16 mouse cellular contexts compared by ENCODE assay signal in the genomic region with DNA sequence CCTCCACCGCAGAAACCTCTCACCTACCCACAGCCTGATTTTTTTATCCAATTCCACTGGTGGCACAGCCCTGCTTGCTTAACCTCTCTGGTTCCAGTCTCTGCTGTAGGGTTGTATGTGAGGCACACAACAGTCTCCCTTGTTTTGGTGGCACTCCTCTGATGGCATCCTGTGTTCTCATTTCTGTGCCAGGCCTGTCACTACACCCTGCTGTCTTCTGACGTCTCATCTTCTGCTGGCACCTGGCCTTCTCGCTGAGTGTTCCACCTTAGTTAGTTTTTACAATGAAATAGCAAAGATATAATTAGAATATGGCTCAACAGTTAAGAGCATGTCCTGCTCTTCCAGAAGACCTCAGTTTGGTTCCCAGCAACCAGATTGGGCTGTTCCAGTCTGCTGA. TPM values are rescaled to one million over a fixed set of nuclear protein-coding genes. Genes with fewer than 3 reads are reported as not detected.
DNase-seq lines count a peak whose midpoint lies in the region; ATAC-seq and TF ChIP-seq lines count a peak whose summit lies in the region.
"Had no signal": no experiment of that assay in that cellular context is flagged by ENCODE, and none has a peak within 500 bp of the region (broad histone marks: within the 10 kb centered on the region; RNA-seq: fewer than 3 reads in every experiment).

No protein-coding gene starts in this region.

- 75% methylated on average over 3 of the region's 3 CpGs for WGBS in liver, embryonic 12.5 days (ENCODE audit: insufficient replicate concordance)
- 94% methylated on average over 3 of the region's 3 CpGs for WGBS in midbrain, embryonic 11.5 days
- WGBS in midbrain, postnatal 0 days: 89% methylated on average over 3 of the region's 3 CpGs

- no peak for TF ChIP-seq CTCF in midbrain, postnatal 0 days (IDR thresholded peaks at IDR 0.05)

- peak overlapping the region; percentile 72 for H3K27ac ChIP-seq in liver, embryonic 12.5 days
- H3K27ac ChIP-seq in midbrain, embryonic 11.5 days (ENCODE audit: low read depth, low read length): no peak overlapping the region
- H3K27ac ChIP-seq in midbrain, postnatal 0 days (ENCODE audit: low read depth, low read length): no peak overlapping the region
- H3K27ac ChIP-seq: midbrain, embryonic 10.5 days; stomach, embryonic 15.5 days had no signal

- 0 out of 2 replicates have a peak overlapping the region, but pooled peaks have one; percentile 5 for H3K4me2 ChIP-seq in liver, embryonic 12.5 days
- no peak overlapping the region for H3K4me2 ChIP-seq in midbrain, embryonic 11.5 days
- no peak overlapping the region for H3K4me2 ChIP-seq in midbrain, postnatal 0 days (ENCODE audit: low read depth, low read length, poor library complexity, severe bottlenecking)
- H3K4me2 ChIP-seq: stomach, embryonic 15.5 days had no signal

- H3K4me1 ChIP-seq in liver, embryonic 12.5 days: peaks cover 94% of the 10 kb centered on the region
- no peaks in the 10 kb centered on the region; the same call in 1 of the 2 replicates for H3K4me1 ChIP-seq in midbrain, embryonic 11.5 days (ENCODE audit: control insufficient read depth, insufficient read depth, low read length)
- no peaks in the 10 kb centered on the region for H3K4me1 ChIP-seq in midbrain, postnatal 0 days (ENCODE audit: insufficient read depth, low read length)

- H3K36me3 ChIP-seq in liver, embryonic 12.5 days: 0 out of 2 replicates have a peak, but pooled peaks cover 4% of the 10 kb centered on the region
- H3K36me3 ChIP-seq in midbrain, embryonic 11.5 days (ENCODE audit: control insufficient read depth, insufficient read depth, low read length): no peaks in the 10 kb centered on the region
- no peaks in the 10 kb centered on the region for H3K36me3 ChIP-seq in midbrain, postnatal 0 days (ENCODE audit: insufficient read depth, low read length)
- H3K36me3 ChIP-seq: stomach, embryonic 15.5 days had no signal

- no peak for DNase-seq in cerebellum, postnatal 4 days (ENCODE audit: low spot score in 2 of 2)
- DNase-seq in liver: no peak
- peak; percentile 42 to 56 for DNase-seq in cerebellum, postnatal 14 days
- peak; percentile 69 for DNase-seq in naive thymus-derived CD4-positive, alpha-beta T cell, adult 2 months (ENCODE audit: low read depth)
- DNase-seq in midbrain, embryonic 11.5 days (ENCODE audit: low spot score, missing footprints): no peak
- DNase-seq in midbrain, postnatal 0 days (ENCODE audit: low spot score): no peak
- DNase-seq: kidney, postnatal 10 days; lung, postnatal 10 days; right cerebral cortex, postnatal 4 days had no signal

- peak; percentile 74 for ATAC-seq in cerebellum, adult (ENCODE audit: insufficient number of reproducible peaks, low FRiP score, low TSS enrichment)
- ATAC-seq in liver, embryonic 12.5 days: no peak
- no peak for ATAC-seq in midbrain, embryonic 11.5 days (ENCODE audit: low FRiP score)
- ATAC-seq in midbrain, postnatal 0 days (ENCODE audit: low FRiP score): no peak
- ATAC-seq: intestine, embryonic 16.5 days had no signal

- H3K4me3 ChIP-seq in liver, embryonic 12.5 days: no peak overlapping the region
- H3K4me3 ChIP-seq in midbrain, embryonic 11.5 days (ENCODE audit: low read depth, low read length): no peak overlapping the region
- H3K4me3 ChIP-seq in midbrain, postnatal 0 days (ENCODE audit: low read depth, low read length): no peak overlapping the region
- H3K4me3 ChIP-seq: erythroblast, embryonic 14.5 days; midbrain, embryonic 10.5 days; stomach, embryonic 15.5 days had no signal

- no peak overlapping the region for H3K9ac ChIP-seq in liver, embryonic 12.5 days
- no peak overlapping the region for H3K9ac ChIP-seq in midbrain, embryonic 11.5 days (ENCODE audit: low read length)
- no peak overlapping the region for H3K9ac ChIP-seq in midbrain, postnatal 0 days (replicated peaks; ENCODE audit: low read length, poor library complexity, severe bottlenecking)
- H3K9ac ChIP-seq: stomach, embryonic 15.5 days had no signal

- no peaks in the 10 kb centered on the region for H3K9me3 ChIP-seq in liver, embryonic 12.5 days (replicated peaks)
- H3K9me3 ChIP-seq in midbrain, embryonic 11.5 days (ENCODE audit: control insufficient read depth, low read length): no peaks in the 10 kb centered on the region
- H3K9me3 ChIP-seq in midbrain, postnatal 0 days (ENCODE audit: low read length): no peaks in the 10 kb centered on the region
- H3K9me3 ChIP-seq: G1E; midbrain, embryonic 10.5 days; stomach, embryonic 15.5 days had no signal

- H3K27me3 ChIP-seq in liver, embryonic 12.5 days (replicated peaks): no peaks in the 10 kb centered on the region
- H3K27me3 ChIP-seq in midbrain, embryonic 11.5 days (ENCODE audit: control insufficient read depth, insufficient read depth, low read length): no peaks in the 10 kb centered on the region
- H3K27me3 ChIP-seq in midbrain, postnatal 0 days (ENCODE audit: insufficient read depth, low read length): no peaks in the 10 kb centered on the region
- H3K27me3 ChIP-seq: stomach, embryonic 15.5 days had no signal

RNA-seq across cellular contexts. Expression of a gene that starts 49.5 kb away (rescaled TPM):
- 42.1 and 42.2 TPM in 2 replicates for polyA plus RNA-seq in liver, embryonic 12.5 days (2016; fragmentation: Nextera tagmentation; extraction: Ambion mirVana)
- polyA plus RNA-seq in midbrain, embryonic 11.5 days (2014; fragmentation: Nextera tagmentation; extraction: Ambion mirVana): 49.7 and 53.8 TPM in 2 replicates
- total RNA-seq in midbrain, postnatal 0 days (2014; rRNA removed): 54.6 and 61.4 TPM in 2 replicates
- 49.1 and 51.9 TPM in 2 replicates for polyA plus RNA-seq in midbrain, postnatal 0 days (2015; fragmentation: Nextera tagmentation; extraction: Ambion mirVana)

Comparison
In these comparisons a context has a peak if more than half of its experiments do, and no peak if none do; other contexts are left out.
1. DNase-seq: peak in cerebellum, postnatal 14 days (2 of 2) and naive thymus-derived CD4-positive, alpha-beta T cell, adult 2 months (single experiment); none in cerebellum, postnatal 4 days (0 of 2), liver (single experiment), midbrain, embryonic 11.5 days (single experiment) and midbrain, postnatal 0 days (single experiment).